Mouse (Mus musculus) heart, postnatal 0 days (tissue): ENCODE measurements around the gene Gm42742. TPM values are rescaled to one million over a fixed set of nuclear protein-coding genes. Genes with fewer than 3 reads are reported as not detected.

Experiments
- ATAC-seq: fragments of 200-750 bp; cut with Nextera tagmentation; 2 replicates; pipeline ENCODE4 v1.8.0; 2017; ENCODE audit warnings: low read depth, moderate number of reproducible peaks, moderate library complexity; ENCODE audit not compliant: insufficient read depth
- DNase-seq: peaks from one replicate; pipeline ENCODE4 v3.0.0-alpha.2; 2016; ENCODE audit warnings: low spot score
- H3K27ac ChIP-seq: fragments of 300-500 bp; sonication (generic); 2 replicates; pipeline ENCODE4 v1.5.1; 2014; ENCODE audit warnings: low read depth, mild to moderate bottlenecking
- H3K27me3 ChIP-seq: fragments of 300-500 bp; sonication (generic); 2 replicates; pipeline ENCODE4 v1.6.1; 2014; ENCODE audit warnings: low read length, mixed read lengths; ENCODE audit not compliant: control insufficient read depth, insufficient read depth
- H3K36me3 ChIP-seq: fragments of 300-500 bp; sonication (generic); replicated peaks from 2 replicates; pipeline ENCODE4 v1.6.1; 2014; ENCODE audit warnings: low read length, mixed read lengths; ENCODE audit not compliant: control insufficient read depth, insufficient read depth
- H3K4me1 ChIP-seq: fragments of 300-500 bp; sonication (generic); 2 replicates; pipeline ENCODE4 v1.6.1; 2014; ENCODE audit warnings: antibody characterized with exemption; ENCODE audit not compliant: control insufficient read depth, insufficient read depth
- H3K4me2 ChIP-seq: fragments of 300-500 bp; sonication (generic); 2 replicates; pipeline ENCODE4 v1.6.1; 2014; ENCODE audit warnings: low read depth, mild to moderate bottlenecking, low read length, moderate library complexity
- H3K4me3 ChIP-seq: fragments of 300-500 bp; sonication (generic); 2 replicates; pipeline ENCODE4 v1.5.1; 2014; ENCODE audit warnings: low read depth, low read length
- H3K9ac ChIP-seq: fragments of 300-500 bp; sonication (generic); replicated peaks from 2 replicates; pipeline ENCODE4 v1.6.1; 2014; ENCODE audit warnings: low read depth, low read length, mixed read lengths
- H3K9me3 ChIP-seq: fragments of 300-500 bp; sonication (generic); replicated peaks from 2 replicates; pipeline ENCODE4 v1.6.1; 2016; ENCODE audit warnings: low read length; ENCODE audit not compliant: control insufficient read depth
- CTCF ChIP-seq: IDR thresholded peaks from 2 replicates; pipeline ENCODE4 v1.5.1; 2016; ENCODE audit warnings: antibody characterized with exemption, control low read depth, low read depth
- EP300 ChIP-seq: IDR thresholded peaks from 2 replicates; pipeline ENCODE4 v1.6.1; 2016; ENCODE audit warnings: antibody characterized with exemption, low read depth
- WGBS: fragments of 180-500 bp; shearing (Covaris S2); extraction: QIAGEN DNeasy Blood & Tissue Kit; methylation state at CpG from one replicate; pipeline ENCODE4 v1.1.7; 2014; 5-methylcytosine and 5-hydroxymethylcytosine counted together
- polyA plus RNA-seq: library from polyadenylated mRNA; unstranded; fragments of >200 nt; fragmentation: Nextera tagmentation; extraction: Ambion mirVana; gene quantifications from 2 replicates; pipeline ENCODE4 v1.2.1, GENCODE M21; 2015
- total RNA-seq: library from RNA; depleted of rRNA; stranded (reverse); fragments of >200 nt; gene quantifications from 2 replicates; pipeline ENCODE4 v1.2.3, GENCODE M21; 2014; ENCODE audit warnings: low replicate concordance

The Gm42742 gene
- total and polyA plus RNA-seq, 2 experiments from 2014 or later, result 5.7 to 24.8 TPM

GRCm38 (mm10) chr7:126984667-126985444 lies 36.0 kb downstream of the Gm42742 start:
- no peak for ATAC-seq
- WGBS, result 38% methylated on average over 10 of the region's 10 CpGs
- TF ChIP-seq EP300 (no peak), CTCF (no peak)

GRCm38 (mm10) chr7:126983113-126983512 lies 37.8 kb downstream of the Gm42742 start:
- no peaks in the 10 kb centered on the region for H3K9me3 ChIP-seq
- no peak overlapping the region for H3K9ac ChIP-seq
- no peak overlapping the region for H3K27ac ChIP-seq
- no peaks in the 10 kb centered on the region for H3K27me3 ChIP-seq
- WGBS, result 74% methylated on average over 7 of the region's 7 CpGs
- ATAC-seq (no peak), DNase-seq (no peak)
- no peak overlapping the region for H3K4me3 ChIP-seq
- H3K4me2 ChIP-seq, result no peak overlapping the region
- no peaks in the 10 kb centered on the region for H3K4me1 ChIP-seq
- H3K36me3 ChIP-seq, result peaks cover 39% of the 10 kb centered on the region
- no peak for TF ChIP-seq CTCF
- no peak for TF ChIP-seq EP300

More at GRCm38 (mm10) chr7:126984667-126985444, 36.0 kb downstream of the Gm42742 start:
- H3K4me1 ChIP-seq, result no peaks in the 10 kb centered on the region
- H3K36me3 ChIP-seq, result peaks cover 30% of the 10 kb centered on the region
- H3K27me3 ChIP-seq, result no peaks in the 10 kb centered on the region
- no peak overlapping the region for H3K4me3 ChIP-seq
- no peak overlapping the region for H3K27ac ChIP-seq
- H3K9ac ChIP-seq, result no peak overlapping the region
- no peaks in the 10 kb centered on the region for H3K9me3 ChIP-seq
- no peak overlapping the region for H3K4me2 ChIP-seq
- no peak for DNase-seq

- Histone ChIP-seq H3K36me3 (peaks cover 38% of the 10 kb centered on the region), H3K4me3 (no peak overlapping the region), H3K9me3 (no peaks in the 10 kb centered on the region), H3K4me1 (no peaks in the 10 kb centered on the region), H3K27me3 (no peaks in the 10 kb centered on the region), H3K4me2 (no peak overlapping the region), H3K27ac (no peak overlapping the region), H3K9ac (no peak overlapping the region)
- ATAC-seq (no peak), DNase-seq (no peak)
- no peak for TF ChIP-seq CTCF
- TF ChIP-seq EP300, result no peak
- WGBS, result 55% methylated on average over 4 of the region's 4 CpGs
These were observed 38.8 kb downstream of the Gm42742 start for GRCm38 (mm10) chr7:126982054-126982453.

- no peak overlapping the region for H3K9ac ChIP-seq
- no peak for ATAC-seq
- H3K27me3 ChIP-seq, result no peaks in the 10 kb centered on the region
- H3K36me3 ChIP-seq, result peaks cover 34% of the 10 kb centered on the region
- TF ChIP-seq EP300 (no peak), CTCF (no peak)
- H3K4me2 ChIP-seq, result no peak overlapping the region
- no peaks in the 10 kb centered on the region for H3K9me3 ChIP-seq
- no peak overlapping the region for H3K4me3 ChIP-seq
- WGBS, result 69% methylated on average over 2 of the region's 2 CpGs
- DNase-seq, result no peak
- no peak overlapping the region for H3K27ac ChIP-seq
- H3K4me1 ChIP-seq, result no peaks in the 10 kb centered on the region
These were observed 39.3 kb downstream of the Gm42742 start for GRCm38 (mm10) chr7:126981601-126982000.

GRCm38 (mm10) chr7:126978841-126979240 lies 42.1 kb downstream of the Gm42742 start:
- no peak overlapping the region for H3K4me2 ChIP-seq
- TF ChIP-seq CTCF, result no peak
- no peak for TF ChIP-seq EP300
- 82% methylated on average over 6 of the region's 6 CpGs for WGBS
- no peak for ATAC-seq
- peaks cover 34% of the 10 kb centered on the region for H3K36me3 ChIP-seq
- H3K9me3 ChIP-seq, result no peaks in the 10 kb centered on the region
- H3K27ac ChIP-seq, result no peak overlapping the region
- H3K27me3 ChIP-seq, result no peaks in the 10 kb centered on the region
- peaks cover 4% of the 10 kb centered on the region; the same call in 1 of the 2 replicates for H3K4me1 ChIP-seq
- H3K9ac ChIP-seq, result no peak overlapping the region
- H3K4me3 ChIP-seq, result no peak overlapping the region
- no peak for DNase-seq
